Mouse (Mus musculus) hindbrain, embryonic 15.5 days (tissue): ENCODE results near the gene Myo6. TPM values are rescaled to one million over a fixed set of nuclear protein-coding genes. Genes with fewer than 3 reads are reported as not detected.

Experiments used
- ATAC-seq: fragments of 200-750 bp; cut with Nextera tagmentation; 2 replicates; pipeline ENCODE4 v1.8.0; 2017; ENCODE audit warnings: low read depth, moderate number of reproducible peaks, moderate TSS enrichment; ENCODE audit not compliant: low FRiP score
- H3K27ac ChIP-seq: fragments of 300-500 bp; sonication (generic); replicated peaks from 2 replicates; pipeline ENCODE4 v1.5.1; 2015; ENCODE audit warnings: mild to moderate bottlenecking, inconsistent platforms
- H3K27me3 ChIP-seq: fragments of 300-500 bp; sonication (generic); 2 replicates; pipeline ENCODE4 v1.6.1; 2015; ENCODE audit warnings: control low read depth, inconsistent platforms
- H3K36me3 ChIP-seq: fragments of 300-500 bp; sonication (generic); 2 replicates; pipeline ENCODE4 v1.6.1; 2015; ENCODE audit warnings: control low read depth, inconsistent platforms
- H3K4me1 ChIP-seq: fragments of 300-500 bp; sonication (generic); replicated peaks from 2 replicates; pipeline ENCODE4 v1.6.1; 2015; ENCODE audit warnings: control low read depth, inconsistent platforms
- H3K4me2 ChIP-seq: fragments of 300-500 bp; sonication (generic); 2 replicates; pipeline ENCODE4 v1.6.1; 2015; ENCODE audit warnings: moderate library complexity, mild to moderate bottlenecking, inconsistent platforms
- H3K4me3 ChIP-seq: fragments of 300-500 bp; sonication (generic); 2 replicates; pipeline ENCODE4 v1.5.1; 2015; ENCODE audit warnings: mild to moderate bottlenecking, inconsistent platforms
- H3K9ac ChIP-seq: fragments of 300-500 bp; sonication (generic); 2 replicates; pipeline ENCODE4 v1.6.1; 2015; ENCODE audit warnings: inconsistent platforms
- H3K9me3 ChIP-seq: fragments of 300-500 bp; sonication (generic); 2 replicates; pipeline ENCODE4 v1.6.1; 2016; ENCODE audit warnings: control low read depth, inconsistent platforms
- WGBS: fragments of 180-500 bp; shearing (Covaris S2); methylation state at CpG from one replicate; pipeline ENCODE4 v1.1.7; 2015; 5-methylcytosine and 5-hydroxymethylcytosine counted together
- polyA plus RNA-seq: library from polyadenylated mRNA; unstranded; fragments of >200 nt; fragmentation: Nextera tagmentation; extraction: Ambion mirVana; gene quantifications from 2 replicates; pipeline ENCODE4 v1.2.1, GENCODE M21; 2015

The Myo6 gene
- polyA plus RNA-seq, 1 experiment from 2014 or later = 20.9 TPM

GRCm38 (mm10) chr9:80351295-80351677 is 186.5 kb downstream of the Myo6 start:
- Histone ChIP-seq H3K4me2 (peak overlapping the region; percentile 40), H3K9me3 (no peaks in the 10 kb centered on the region), H3K27ac (0 out of 2 replicates have a peak overlapping the region, but pooled peaks have one; percentile 8), H3K36me3 (no peaks in the 10 kb centered on the region), H3K4me3 (peak overlapping the region; percentile 14; the same call in 1 of the 2 replicates), H3K9ac (no peak overlapping the region), H3K27me3 (0 out of 2 replicates have a peak, but pooled peaks cover 2% of the 10 kb centered on the region), H3K4me1 (peaks cover 7% of the 10 kb centered on the region; the same call in 1 of the 2 replicates)
- WGBS = 58% methylated on average over 7 of the region's 7 CpGs
- no peak for ATAC-seq

- H3K9ac ChIP-seq = no peak overlapping the region
- peaks cover 7% of the 10 kb centered on the region; the same call in 1 of the 2 replicates for H3K4me1 ChIP-seq
- peak overlapping the region; percentile 14; the same call in 1 of the 2 replicates for H3K4me3 ChIP-seq
- 0 out of 2 replicates have a peak overlapping the region, but pooled peaks have one; percentile 8 for H3K27ac ChIP-seq
- H3K27me3 ChIP-seq = 0 out of 2 replicates have a peak, but pooled peaks cover 2% of the 10 kb centered on the region
- no peaks in the 10 kb centered on the region for H3K9me3 ChIP-seq
- peak; percentile 88 for ATAC-seq
- peak overlapping the region; percentile 40 for H3K4me2 ChIP-seq
- H3K36me3 ChIP-seq = no peaks in the 10 kb centered on the region
- WGBS = 16% methylated on average over 20 of the region's 20 CpGs
Measured at GRCm38 (mm10) chr9:80351678-80352331, 187.0 kb downstream of the Myo6 start.

- no peak for ATAC-seq
- Histone ChIP-seq H3K27me3 (no peaks in the 10 kb centered on the region), H3K4me2 (no peak overlapping the region), H3K27ac (no peak overlapping the region), H3K4me1 (no peaks in the 10 kb centered on the region), H3K4me3 (no peak overlapping the region), H3K9ac (no peak overlapping the region), H3K9me3 (no peaks in the 10 kb centered on the region), H3K36me3 (no peaks in the 10 kb centered on the region)
Measured at GRCm38 (mm10) chr9:80360063-80360462, 195.2 kb downstream of the Myo6 start.

Other genes starting within 250 kb of the Myo6 start
- 2.7 and 2.9 TPM in 2 replicates for gene Filip1, start 152.2 kb upstream of the Myo6 start, polyA plus RNA-seq
- gene Senp6, start 98.1 kb upstream of the Myo6 start, polyA plus RNA-seq = 51.4 and 53.9 TPM in 2 replicates